Mouse (Mus musculus) gastrocnemius, postnatal 10 days (tissue): Measurements from ENCODE around the gene B4galnt1. TPM values are rescaled to one million over a fixed set of nuclear protein-coding genes. Genes with fewer than 3 reads are reported as not detected.

Source experiments
- DNase-seq: peaks from one replicate; pipeline ENCODE4 v3.0.0; 2021; ENCODE audit warnings: mixed read lengths
- total RNA-seq, 2 experiments: library from RNA; stranded (reverse); gene quantifications; 2 replicates each; pipeline ENCODE4 v1.2.3; 2021

B4galnt1 gene
- total RNA-seq, 2 experiments from 2014 or later, result 1.6 to 3.3 TPM

GRCm38 (mm10) chr10:127209928-127210570 is 45.0 kb downstream of the B4galnt1 start:
- no peak for DNase-seq

DNA sequence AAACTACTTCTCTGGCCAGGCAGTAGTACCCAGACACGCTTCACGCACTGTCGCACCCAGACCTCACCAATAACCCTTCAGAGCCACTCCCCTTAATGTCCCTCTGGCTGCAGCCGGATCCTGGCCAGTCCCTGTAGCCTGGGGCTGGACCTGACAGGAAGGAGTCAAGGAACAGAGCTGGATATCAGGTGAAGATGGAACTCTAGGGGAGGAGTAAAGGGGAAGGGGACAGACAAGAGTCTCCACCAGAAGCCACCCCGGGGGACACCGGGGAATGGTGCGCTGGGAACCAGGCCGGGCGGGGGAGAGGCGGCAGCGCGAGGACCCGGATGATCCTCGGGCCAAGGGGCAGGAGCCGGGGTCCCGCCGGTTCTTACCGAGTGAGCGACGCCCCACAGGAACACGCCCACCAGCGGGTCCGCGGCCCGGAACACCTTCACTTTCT is 46.0 kb downstream of the B4galnt1 start:
- no peak for DNase-seq

GRCm38 (mm10) chr10:127211414-127211854 is 46.4 kb downstream of the B4galnt1 start, which contains the start of gene Pip4k2c:
TSS of gene Pip4k2c (minus strand) at chr10:127211585.
- peak; percentile 87 for DNase-seq

GRCm38 (mm10) chr10:127213272-127213671 is 48.2 kb downstream of the B4galnt1 start:
- DNase-seq, result no peak

DNA sequence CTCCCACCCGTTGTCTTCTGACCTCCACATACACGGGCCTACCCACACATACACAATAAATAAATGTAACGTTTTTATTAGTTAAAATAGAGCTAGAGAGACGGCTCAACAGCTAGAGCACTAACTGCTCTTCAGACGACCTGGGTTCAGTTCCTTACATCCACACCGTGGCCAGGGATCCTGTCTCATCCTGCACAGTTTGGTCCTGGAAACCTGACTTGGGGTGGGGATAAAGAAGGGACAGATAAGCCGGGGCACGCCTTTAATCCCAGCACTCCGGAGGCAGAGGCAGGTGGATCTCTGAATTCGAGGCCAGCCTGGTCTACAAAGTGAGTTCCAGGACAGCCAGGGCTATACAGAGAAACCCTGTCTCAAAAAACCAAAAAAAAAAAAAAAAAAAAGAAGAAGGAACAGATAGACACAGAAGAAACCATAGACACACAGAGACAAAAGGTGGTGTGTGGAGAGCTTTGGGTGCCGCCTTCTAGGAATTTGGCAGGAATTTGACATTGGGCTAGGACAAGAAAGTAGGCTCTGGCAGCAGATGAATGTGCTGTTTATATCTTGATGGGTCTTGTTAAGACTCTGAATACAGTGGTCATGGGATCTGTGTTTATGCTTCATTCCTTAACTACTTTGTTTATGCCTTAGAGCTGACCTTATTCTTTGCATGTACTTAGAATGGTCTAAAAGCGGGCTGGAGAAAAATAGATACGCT is 48.8 kb downstream of the B4galnt1 start:
- DNase-seq, result no peak

DNA sequence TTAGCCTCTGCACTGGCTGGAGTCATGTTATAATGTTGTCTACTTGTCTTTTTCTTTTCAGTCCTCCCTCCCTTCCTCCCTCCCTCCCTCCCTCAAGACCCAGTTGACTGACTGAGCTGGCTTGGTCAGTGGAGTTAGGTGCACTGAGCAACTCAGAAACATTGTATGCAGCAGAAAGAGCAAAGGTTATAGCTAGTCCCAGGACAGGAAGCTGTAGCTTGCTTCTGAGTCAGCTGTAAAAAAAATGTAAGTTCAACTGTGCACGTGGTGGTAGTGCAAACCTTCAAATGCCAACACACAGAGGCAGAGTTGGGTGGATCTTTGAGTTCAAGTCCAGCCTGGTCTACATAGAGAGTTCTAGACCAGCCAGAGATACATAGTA is 49.4 kb downstream of the B4galnt1 start:
- DNase-seq, result no peak

GRCm38 (mm10) chr10:127216456-127216855 is 51.4 kb downstream of the B4galnt1 start:
- DNase-seq, result no peak

GRCm38 (mm10) chr10:127217177-127217576 is 52.2 kb downstream of the B4galnt1 start:
- DNase-seq, result no peak

- DNase-seq, result no peak
These were observed 53.3 kb downstream of the B4galnt1 start for GRCm38 (mm10) chr10:127218339-127218738.

Other genes with a start within 250 kb of the B4galnt1 start
- 100 to 1,000 TPM; 135 to 155 TPM for gene Ctdsp2, start 186.5 kb upstream of the B4galnt1 start, total RNA-seq
- gene Avil, start 164.5 kb upstream of the B4galnt1 start, total RNA-seq, result under 1 TPM; 0.33 to 0.95 TPM
- gene Tsfm, start 134.4 kb upstream of the B4galnt1 start, total RNA-seq, result 10 to 100 TPM; 23.5 to 29.5 TPM
- gene Mettl1, start 123.8 kb upstream of the B4galnt1 start, total RNA-seq, result 10 to 100 TPM; 14.7 to 18.9 TPM
- under 1 TPM; 0.21 to 0.84 TPM for gene Eef1akmt3, start 123.7 kb upstream of the B4galnt1 start, total RNA-seq
- gene Cyp27b1, start 117.0 kb upstream of the B4galnt1 start, total RNA-seq, result under 1 TPM; 0.45 to 0.49 TPM
- gene March9, start 105.0 kb upstream of the B4galnt1 start, total RNA-seq, result 1 to 10 TPM; 1.1 to 2.0 TPM
- 100 to 1,000 TPM; 122 to 147 TPM for gene Cdk4, start 101.7 kb upstream of the B4galnt1 start, total RNA-seq
- gene Tspan31, start 95.0 kb upstream of the B4galnt1 start, total RNA-seq, result 10 to 100 TPM; 29.7 to 32.0 TPM
- gene Agap2, start 89.9 kb upstream of the B4galnt1 start, total RNA-seq, result 1 to 10 TPM; 2.7 to 3.4 TPM
- gene Os9, start 44.1 kb upstream of the B4galnt1 start, total RNA-seq, result 10 to 100 TPM; 29.4 to 33.9 TPM
- 1 to 10 TPM; 3.0 to 6.1 TPM for gene Slc26a10, start 15.4 kb downstream of the B4galnt1 start, total RNA-seq
- 10 to 100 TPM; 16.2 to 26.2 TPM for gene Arhgef25, start 24.9 kb downstream of the B4galnt1 start, total RNA-seq
- 10 to 100 TPM; 28.8 to 37.6 TPM for gene Dtx3, start 30.5 kb downstream of the B4galnt1 start, total RNA-seq
- gene Pip4k2c, start 46.4 kb downstream of the B4galnt1 start, total RNA-seq, result 1 to 10 TPM; 8.5 to 9.6 TPM
- 1 to 10 TPM; 1.1 to 1.6 TPM for gene Kif5a, start 98.1 kb downstream of the B4galnt1 start, total RNA-seq
- gene Dctn2, start 101.1 kb downstream of the B4galnt1 start, total RNA-seq, result 100 to 1,000 TPM; 117 to 120 TPM
- gene Mbd6, start 123.8 kb downstream of the B4galnt1 start, total RNA-seq, result 10 to 100 TPM; 18.7 to 28.9 TPM
- 10 to 100 TPM; 44.5 to 54.8 TPM for gene Mars, start 146.6 kb downstream of the B4galnt1 start, total RNA-seq
- 1 to 10 TPM; 1.1 to 2.3 TPM for gene Arhgap9, start 156.7 kb downstream of the B4galnt1 start, total RNA-seq
- 1 to 10 TPM; 3.3 to 6.8 TPM for gene Gli1, start 176.7 kb downstream of the B4galnt1 start, total RNA-seq
- gene Inhbe, start 189.2 kb downstream of the B4galnt1 start, total RNA-seq, result not detected
- not detected for gene Inhbc, start 205.2 kb downstream of the B4galnt1 start, total RNA-seq
- gene R3hdm2, start 215.1 kb downstream of the B4galnt1 start, total RNA-seq, result 10 to 100 TPM; 92.6 to 93.1 TPM